Mouse (Mus musculus): ENCODE measurements around the gene Mrps9.

- TF ChIP-seq CTCF (conservative IDR thresholded peaks at IDR 0.05; ENCODE audit: low read length) (no peak), POU5F1 (IDR thresholded peaks at IDR 0.05; ENCODE audit: borderline replicate concordance, low read length) (no peak), NANOG (IDR thresholded peaks at IDR 0.05; ENCODE audit: borderline replicate concordance, low read length) (no peak)
These were observed 24.2 kb downstream of the Mrps9 start for GRCm38 (mm10) chr1:42875271-42875670.

Data from E14TG2a.4 (cell line).